Mouse (Mus musculus) retina, embryonic 14.5 days (tissue): Measurements from ENCODE around the gene Hist3h2a.

Source experiments
- DNase-seq: peaks from one replicate; pipeline ENCODE4 v3.0.0-alpha.2; 2015; ENCODE audit warnings: low spot score

Hist3h2a gene

DNA sequence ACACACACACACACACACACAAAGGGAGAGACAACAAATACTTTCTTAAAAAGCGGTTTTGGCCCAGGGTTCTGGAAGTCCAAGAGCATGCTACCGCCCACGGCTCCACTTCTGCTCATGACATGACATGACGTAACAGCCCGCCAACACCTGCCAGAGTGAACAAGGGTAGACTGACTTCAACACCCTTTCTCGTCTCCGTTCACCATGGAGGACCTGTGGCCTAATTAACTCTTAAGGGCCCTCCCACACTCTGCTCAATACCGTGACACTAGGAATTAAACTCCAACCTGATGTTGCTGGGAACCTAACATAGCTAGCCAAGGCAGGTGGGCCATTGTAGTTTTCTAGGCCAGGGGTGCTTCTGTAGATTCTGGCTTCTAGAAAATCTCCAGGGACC lies 14.5 kb downstream of the Hist3h2a start:
- DNase-seq = no peak

DNA sequence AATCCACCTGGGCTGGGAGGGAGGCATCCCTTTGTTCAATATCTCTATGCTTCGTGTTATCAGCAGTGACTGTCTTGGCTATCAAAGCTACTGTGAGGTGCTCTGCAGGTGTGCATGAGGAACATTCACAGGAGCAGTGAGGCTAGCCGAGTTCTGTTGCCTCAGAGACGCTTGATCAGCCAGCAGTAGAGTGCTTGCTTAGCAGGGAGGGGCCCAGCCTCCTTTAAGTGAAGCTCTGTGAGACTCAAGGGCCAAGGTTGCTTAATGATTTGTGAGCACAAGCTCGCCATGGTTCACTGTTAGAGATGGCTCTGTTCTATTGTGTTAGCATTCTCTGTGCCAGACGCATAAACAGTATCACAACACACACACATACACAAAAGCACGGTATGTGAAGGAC lies 15.2 kb downstream of the Hist3h2a start:
- no peak for DNase-seq

DNA sequence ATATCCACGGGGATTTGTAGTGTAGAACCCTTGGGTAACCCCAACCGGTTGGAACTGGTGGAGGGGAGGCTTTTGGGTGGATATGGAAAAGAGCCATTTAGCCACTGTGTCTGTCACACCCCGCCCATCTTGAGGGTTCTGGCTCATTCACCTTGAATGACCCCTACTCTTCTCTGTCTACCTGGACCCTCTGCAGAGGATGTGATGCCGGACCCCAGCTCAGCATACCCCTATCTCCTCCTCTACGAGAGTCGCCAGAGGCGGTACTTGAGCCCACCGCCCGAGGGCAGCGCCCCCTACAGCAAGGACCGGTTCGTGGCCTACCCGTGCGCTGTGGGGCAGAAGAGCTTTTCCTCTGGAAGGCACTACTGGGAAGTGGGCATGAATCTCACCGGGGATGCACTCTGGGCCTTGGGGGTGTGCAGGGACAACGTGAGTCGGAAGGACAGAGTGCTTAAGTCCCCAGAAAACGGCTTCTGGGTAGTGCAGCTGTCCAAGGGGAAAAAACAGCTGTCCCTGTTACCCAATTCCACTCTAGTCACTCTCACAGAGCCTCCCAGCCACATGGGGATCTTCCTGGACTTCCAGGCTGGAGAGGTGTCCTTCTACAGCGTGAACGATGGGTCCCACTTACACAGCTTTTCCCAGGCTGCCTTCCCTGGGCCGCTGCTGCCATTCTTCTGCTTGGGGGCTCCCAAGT lies 16.5 kb downstream of the Hist3h2a start:
- no peak for DNase-seq

DNA sequence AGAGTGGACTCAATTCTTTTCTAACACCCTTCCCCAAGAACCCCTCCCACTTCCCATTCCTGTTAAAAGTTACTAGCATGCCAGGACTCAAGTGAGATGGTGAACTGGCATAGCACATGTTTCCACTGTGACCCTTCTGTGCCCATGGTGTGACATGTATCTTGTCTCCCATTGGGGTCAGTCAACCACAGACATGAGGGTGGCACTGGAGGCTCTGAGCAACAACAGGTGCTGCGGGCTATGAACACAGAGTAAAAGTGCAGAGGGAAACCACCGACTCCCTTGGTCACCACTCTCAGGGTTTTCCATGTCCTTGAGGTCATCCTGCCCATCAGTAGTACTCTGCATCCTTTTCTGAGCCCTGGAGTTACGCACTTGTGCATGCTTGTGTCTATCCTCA lies 17.3 kb downstream of the Hist3h2a start:
- DNase-seq = no peak

DNA sequence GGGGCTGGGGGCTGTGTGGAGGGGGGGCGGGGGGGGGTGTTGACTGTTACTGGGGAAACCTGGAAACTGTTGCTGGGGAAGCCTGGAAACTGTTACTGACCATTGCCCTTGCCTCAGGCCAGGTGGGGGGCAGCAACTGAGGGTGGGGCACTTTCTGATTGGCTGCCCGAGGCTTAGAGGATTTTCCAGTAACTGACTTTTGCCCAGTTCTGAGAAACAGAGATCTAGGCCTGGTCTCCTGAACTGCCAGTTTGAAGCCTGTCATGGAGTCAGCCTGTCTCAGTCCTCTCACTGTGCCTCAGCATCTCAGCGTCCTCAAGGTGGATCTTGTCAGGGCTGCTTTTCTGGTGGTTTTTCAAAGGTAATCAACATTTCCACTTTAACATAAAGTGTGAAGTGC lies 19.9 kb downstream of the Hist3h2a start:
- no peak for DNase-seq

DNA sequence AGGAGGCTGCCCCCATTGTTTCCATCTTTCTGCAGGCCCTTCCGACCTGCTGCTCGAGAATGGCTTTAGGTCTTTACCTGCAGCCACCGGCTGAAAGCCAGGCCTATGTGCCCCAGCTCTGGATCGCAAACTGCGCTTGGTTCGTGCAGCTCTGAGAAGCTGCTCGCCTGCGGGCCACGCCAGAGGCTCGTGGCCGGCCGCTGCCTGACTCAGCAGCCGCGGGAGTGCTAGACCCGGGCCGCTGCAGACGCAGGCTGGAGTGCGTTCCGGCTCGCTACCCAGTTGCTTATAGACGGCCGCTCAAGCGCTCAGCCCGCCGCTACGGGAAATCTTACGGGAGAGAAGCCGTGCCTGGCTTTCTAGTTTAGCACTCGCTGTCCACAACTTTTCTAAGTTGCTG lies 22.7 kb downstream of the Hist3h2a start:
- DNase-seq = peak; percentile 37

DNA sequence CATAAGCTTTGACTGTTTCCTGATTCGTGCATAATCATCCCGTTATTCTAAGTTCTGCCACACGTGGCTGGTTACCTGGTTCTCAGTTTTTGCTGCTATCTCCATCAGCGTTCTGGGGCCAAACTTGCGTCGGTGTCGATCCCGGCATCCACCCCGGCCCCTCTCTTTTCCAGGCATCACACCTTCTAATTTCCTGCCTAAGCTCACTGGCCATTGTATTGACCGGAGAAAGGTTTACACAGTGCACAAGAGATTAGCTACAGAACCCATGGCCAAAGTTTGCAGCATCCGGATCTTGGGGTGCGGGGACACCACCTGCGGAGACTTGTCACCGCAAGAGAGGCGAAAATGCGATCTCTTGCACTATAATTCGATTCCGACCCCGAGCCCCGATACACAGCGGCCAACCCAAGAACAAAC lies 23.1 kb downstream of the Hist3h2a start:
- DNase-seq = peak; percentile 17

DNA sequence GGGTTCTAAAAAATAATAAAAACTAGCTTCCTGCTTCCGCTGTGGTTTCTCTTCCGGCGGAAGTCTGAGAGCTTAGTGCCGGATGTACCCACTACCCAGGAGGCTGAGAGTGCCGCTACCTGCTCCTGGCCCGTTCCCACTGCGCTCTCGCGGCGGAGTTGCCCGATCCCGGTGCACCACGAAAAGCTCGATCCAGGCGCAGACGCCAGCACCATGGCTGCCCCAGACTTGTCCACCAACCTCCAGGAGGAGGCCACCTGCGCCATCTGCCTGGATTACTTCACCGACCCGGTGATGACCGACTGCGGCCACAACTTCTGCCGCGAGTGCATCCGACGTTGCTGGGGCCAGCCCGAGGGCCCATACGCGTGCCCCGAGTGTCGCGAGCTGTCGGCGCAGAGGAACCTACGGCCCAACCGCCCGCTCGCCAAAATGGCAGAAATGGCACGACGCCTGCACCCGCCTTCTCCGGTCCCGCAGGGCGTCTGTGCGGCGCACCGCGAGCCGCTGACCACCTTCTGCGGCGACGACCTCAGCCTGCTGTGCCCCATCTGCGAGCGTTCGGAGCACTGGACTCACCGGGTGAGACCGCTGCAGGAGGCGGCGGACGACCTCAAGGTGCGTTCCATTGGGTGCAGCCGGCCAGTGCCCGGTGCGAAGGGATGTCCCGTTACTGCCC lies 23.7 kb downstream of the Hist3h2a start, which contains the start of gene Trim11:
TSS of gene Trim11 (plus strand) at position 67 of the 679 bp plus-strand sequence.
- peak; percentile 78 for DNase-seq

DNA sequence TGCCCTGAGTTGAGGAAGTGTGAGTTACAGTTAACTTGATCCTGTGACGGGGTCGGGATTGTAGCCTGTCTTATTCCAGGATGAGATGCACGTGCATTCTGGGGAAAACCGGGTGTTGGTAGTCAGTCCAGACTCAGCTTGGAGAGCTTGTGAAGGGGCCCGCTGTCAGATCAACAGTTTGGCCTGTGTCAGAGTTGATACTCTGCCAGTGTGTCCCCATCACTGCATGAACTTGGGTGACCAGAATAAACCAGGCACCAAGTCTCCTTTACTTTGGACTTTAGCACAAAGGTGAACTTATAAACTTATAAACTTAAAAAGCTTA lies 24.2 kb downstream of the Hist3h2a start:
- no peak for DNase-seq

DNA sequence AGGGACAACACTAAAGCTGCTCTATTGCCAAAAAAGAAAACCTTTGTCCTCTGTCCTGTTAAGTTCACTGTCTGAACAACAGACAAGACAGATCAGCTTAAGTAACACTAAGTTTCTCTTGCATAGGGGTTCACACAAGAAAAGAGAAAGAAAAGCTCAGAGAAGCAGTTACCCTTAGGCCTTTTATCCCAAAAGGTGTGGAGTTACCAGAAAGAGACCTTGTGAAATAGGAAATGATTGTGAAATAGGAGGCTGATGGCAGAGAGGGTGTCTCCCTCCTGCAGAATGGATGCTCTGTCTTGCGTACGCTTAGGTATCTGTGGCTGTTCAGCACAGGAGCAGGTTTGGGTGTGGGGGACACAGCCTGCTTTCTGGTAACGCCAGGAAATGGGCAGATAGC lies 24.7 kb downstream of the Hist3h2a start:
- DNase-seq = no peak

DNA sequence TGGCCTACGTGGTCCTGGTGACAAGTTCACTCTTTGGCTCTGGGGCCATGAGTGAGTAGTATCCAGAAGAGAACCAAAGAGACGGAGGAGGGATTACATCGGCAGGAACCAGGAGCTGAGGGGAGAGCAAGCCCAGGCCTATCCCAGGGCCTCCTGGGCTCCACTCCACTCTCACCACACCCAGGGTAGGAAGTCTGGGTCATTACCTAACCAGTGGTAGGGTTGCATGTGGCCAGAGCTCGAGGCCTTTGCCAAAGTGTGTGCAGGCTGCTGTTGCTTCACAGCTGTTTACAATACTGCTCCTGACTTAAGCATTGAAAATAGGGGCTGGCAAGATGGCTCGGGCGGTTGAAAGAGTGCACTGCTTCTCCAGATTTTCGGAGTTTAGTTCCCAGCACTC lies 25.2 kb downstream of the Hist3h2a start:
- DNase-seq = no peak

DNA sequence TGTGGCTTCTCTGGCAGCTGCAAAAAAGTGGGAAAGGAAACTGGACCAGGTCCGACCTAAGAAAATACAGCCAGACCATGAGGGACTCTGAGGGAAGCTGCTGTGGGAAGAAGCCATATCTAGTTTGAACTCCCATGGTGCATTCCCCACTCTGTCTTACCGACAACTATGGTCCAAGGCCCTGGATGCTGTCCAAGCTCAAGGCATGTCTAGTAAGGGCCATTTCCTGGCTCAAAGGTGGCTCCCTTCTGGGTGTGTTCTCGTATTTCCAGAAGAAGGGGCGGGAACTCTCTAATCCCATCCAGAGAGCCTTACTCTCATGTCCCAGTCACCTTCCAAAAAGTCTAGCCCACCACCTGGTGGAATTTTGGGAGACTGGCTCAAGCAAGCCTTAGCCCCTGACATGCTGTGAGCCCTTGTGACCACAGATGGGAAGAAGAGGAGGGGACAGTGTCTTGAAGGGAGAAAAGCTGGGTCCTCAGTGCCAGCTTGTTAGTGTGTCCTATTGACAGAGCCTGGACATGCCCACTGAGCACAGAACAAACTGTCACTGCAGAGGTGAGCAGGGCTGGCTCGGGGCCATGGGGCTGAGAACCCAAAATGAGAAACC lies 26.0 kb downstream of the Hist3h2a start:
- DNase-seq = no peak

DNA sequence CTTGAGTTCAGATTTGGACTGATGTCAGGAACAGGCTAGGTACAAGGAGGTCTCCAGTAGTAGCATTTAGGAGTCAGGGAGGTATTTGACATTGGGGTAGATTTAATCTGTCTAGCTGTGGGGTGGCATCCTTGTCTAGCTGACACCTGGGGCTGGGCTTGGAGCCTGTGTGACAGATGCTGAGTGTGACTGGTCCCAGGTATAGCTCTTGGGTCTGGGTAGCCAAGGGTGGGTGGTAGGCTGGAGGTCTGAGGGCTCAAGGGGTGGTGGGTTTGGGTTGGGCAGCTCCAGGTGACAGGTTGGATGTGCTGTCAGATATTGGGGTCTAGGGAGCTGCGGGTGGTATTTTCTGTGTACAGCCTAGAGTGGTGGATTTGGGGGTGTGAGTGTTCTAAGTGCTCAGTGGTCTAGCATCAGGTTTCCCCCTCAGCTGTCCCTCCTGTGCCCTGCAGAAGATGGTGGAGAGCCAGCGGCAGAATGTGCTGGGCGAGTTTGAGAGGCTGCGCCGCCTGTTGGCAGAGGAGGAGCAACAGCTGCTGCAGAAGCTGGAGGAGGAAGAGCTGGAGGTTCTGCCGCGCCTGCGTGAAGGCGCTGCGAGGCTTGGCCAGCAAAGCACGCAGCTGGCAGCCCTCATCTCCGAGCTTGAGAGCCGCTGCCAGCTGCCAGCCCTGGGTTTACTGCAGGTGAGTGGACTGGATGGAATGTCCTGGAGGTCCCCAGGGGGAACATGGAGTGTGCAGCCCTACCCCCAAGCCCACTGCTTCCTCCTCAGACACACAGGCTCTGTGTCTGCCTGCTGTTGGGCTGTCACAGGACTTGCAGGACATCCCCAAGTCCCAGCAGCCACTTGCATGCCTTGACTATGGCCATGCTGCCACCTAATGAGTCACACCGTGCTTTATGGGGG lies 27.3 kb downstream of the Hist3h2a start:
- DNase-seq = peak; percentile 42

DNA sequence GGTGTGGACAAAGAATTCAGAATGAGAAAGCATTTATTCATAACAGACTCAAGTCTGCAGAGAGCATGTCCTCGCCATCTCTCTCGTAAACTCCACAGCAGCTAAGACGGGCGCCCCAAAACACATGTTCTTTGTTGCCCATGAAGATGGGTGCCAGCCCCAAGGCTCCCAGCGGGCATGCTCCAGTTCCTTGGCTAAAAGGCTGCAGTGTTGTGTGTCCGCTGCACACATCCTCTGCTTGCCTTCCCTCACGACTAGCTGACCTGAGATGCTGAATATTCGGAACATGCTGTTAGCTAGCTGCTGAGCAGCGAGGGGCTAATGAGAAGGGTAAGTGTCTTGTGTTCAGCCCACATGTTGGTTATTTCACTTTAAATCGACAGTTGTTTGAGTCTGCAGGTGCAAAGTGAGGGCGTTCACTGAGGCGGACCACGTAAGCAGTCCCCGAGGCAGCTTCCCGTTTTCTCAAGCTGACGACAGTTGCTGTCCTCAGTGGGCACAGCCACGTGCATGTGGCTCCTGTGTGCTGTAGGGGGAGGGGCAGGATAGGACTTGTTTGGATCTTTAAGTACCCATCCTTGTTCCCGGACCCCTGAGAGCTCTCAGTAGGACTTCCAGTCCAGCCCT lies 28.1 kb downstream of the Hist3h2a start:
- no peak for DNase-seq

DNA sequence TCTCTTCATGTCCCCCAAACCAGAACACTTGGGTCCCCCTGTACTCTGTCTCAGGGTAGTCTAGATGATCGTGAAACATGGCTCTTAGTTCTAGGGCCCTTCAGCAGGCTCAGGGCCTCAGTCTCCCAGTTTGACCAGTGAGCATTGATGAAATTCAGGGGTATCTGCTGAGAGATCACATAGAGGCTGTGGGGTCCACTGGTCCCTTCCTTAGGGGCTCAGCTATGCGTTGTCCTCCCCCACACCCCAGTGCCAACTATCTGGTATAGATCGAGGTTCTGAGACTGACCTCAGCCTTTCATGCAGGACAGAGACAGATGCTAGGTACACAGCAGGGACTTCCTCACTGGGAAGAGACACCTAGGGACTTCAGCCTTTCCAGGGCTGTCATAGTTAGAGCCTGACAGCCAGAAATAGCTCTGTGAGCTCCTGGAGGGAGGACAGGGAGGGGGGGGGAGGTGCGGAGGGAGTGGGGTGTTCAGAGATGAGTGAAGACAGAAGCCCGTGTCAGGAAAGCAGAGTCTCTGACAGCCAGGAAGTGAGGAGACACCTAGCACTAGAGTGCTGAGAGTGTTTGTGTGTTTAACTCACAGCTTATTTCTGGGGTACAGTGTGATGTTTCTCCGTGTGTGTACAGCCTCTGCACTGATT lies 29.3 kb downstream of the Hist3h2a start:
- no peak for DNase-seq

DNA sequence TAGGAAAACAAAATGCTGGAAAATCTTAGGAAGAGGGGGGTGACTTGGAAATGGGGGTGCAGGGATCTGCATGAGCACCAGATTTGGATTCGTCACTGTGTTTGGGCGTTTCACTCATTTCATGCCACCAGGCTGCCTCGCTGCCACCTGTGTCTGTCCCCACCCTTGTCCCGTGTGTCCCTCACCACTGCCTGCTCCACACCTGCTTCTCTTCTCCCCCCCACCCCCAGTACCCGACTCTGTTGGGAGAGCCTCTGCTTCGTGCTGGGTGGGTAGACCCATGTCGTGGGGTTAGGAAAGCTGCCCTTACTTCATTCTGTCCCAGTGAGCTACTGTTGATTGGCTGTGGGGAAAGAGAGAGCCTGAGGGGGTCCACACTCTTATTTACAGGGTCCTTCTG lies 30.2 kb downstream of the Hist3h2a start:
- no peak for DNase-seq

DNA sequence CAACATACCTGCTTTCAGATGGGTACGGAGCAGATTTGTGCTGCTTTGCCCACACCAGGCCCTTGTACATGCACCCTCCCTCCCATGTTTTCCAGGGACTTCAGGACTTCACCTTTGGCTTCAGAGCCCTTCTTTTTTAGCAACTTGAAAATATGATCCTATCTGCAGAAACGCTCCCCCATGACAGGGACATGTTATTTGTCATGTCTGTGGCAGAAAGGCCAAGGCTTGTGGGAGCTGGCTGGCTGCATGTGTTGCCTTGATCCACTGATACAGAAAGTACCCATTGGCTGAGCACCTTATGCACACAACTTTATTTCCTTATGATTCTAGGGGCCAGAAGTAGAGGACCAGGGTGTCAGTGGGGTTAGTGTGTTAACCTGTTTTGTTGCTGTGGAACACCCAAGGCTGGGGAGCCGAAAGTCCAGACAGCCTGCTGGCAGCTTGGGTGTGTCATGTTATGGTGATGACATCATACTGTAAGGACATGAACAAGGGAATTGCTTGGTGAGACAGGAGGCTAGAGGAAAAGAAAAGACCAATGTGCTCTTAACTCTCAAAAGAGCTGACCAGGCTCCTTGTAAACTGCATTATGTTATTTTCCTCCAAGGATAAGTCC lies 30.9 kb downstream of the Hist3h2a start:
- no peak for DNase-seq

DNA sequence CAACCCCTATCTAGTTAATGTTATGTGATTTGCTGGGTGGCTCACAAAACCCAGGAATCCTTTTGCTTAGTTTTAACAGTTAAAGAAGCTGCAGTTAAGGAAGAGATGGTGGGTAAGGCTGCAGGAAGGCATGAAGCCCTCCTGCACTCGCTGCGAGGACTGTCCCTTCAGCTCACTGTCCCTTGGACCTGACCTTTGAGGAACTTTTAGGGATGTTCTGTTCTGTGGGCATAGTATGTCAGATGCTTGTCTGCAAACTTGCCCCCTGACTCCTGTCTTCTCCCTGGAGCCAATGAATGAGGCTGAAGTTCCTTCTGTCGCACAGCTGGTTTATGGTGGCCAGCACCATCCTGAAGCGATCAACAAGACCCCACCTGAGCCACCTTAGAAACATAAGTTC lies 34.7 kb downstream of the Hist3h2a start:
- DNase-seq = no peak

DNA sequence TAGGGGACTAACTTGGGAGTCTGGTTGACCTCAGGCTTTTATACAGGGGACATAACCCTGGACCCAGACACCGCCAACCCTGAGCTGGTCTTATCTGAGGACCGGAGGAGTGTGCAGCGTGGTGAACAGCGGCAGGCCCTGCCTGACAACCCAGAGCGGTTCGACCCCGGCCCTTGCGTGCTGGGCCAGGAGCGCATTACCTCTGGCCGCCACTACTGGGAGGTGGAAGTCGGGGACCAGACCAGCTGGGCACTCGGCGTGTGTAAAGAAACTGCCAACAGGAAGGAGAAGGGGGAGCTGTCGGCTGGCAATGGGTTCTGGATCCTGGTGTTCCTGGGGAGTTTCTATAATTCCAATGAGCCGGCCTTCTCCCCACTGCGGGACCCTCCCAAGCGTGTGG lies 35.7 kb downstream of the Hist3h2a start:
- no peak for DNase-seq

DNA sequence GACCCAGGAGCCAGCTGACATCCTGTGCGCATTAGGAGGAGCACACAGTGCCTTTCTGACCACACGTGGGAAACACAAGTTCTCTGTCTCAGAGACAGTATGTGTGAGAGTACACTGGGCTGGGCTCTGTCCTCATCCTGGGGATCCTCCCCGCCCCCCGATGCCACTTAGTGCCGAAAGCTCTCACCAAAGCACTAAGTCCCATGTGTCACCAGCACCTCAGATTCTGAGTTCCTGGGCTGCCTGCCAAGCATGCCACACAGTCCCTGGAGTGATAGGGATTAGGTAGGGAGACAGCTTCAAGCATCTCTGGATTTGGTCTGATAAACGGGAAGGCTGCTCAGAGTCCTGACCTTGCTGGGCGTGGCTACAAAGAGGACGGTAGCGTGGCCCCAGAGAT lies 36.3 kb downstream of the Hist3h2a start:
- no peak for DNase-seq

DNA sequence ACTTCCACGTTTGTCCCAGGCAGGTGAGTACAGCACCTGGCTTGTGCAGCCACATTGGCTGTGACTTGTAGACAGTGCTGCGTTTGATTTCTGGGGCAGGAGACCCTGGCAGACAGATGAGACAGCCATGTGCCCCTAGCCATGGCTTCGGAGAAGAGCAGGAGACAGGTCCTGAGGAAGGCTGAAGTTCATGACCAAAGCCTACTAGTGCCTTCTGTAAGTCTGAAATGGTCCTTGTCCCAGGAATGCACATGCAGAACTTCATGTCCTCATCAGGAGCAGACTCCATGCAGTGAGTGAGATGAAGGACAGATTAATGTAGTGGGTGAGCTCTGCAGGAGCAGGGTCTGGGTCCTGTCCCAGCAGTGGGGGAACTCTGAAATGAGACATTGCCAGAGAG lies 37.4 kb downstream of the Hist3h2a start:
- no peak for DNase-seq
